Mouse (Mus musculus) C2C12 (cell line): ENCODE measurements around the gene Zfp28.

Experiments
- CEBPB ChIP-seq: IDR thresholded peaks from one replicate; pipeline ENCODE4 v1.6.1; 2011; ENCODE audit warnings: low read depth, mild to moderate bottlenecking, control low read depth, moderate library complexity
- CTCF ChIP-seq: IDR thresholded peaks from one replicate; pipeline ENCODE4 v1.5.1; 2011; ENCODE audit not compliant: control insufficient read depth, insufficient read depth, insufficient read length
- MYOD1 ChIP-seq: IDR thresholded peaks from one replicate; pipeline ENCODE4 v1.6.1; 2011; ENCODE audit warnings: low read depth; ENCODE audit not compliant: control insufficient read depth, insufficient read length
- MYOG ChIP-seq: IDR thresholded peaks from one replicate; pipeline ENCODE4 v1.6.1; 2011; ENCODE audit not compliant: control insufficient read depth, insufficient read length; ENCODE audit errors: extremely low read depth
- USF1 ChIP-seq: IDR thresholded peaks from one replicate; pipeline ENCODE4 v1.6.1; 2011; ENCODE audit warnings: low read depth, mild to moderate bottlenecking, control low read depth, moderate library complexity

GRCm38 (mm10) chr7:6415442-6415787 is 32.3 kb downstream of the Zfp28 start:
- TF ChIP-seq MYOD1 (no peak), USF1 (no peak), CTCF (no peak), CEBPB (no peak), MYOG (no peak)
